Mouse (Mus musculus) layer of hippocampus, adult 2 months (tissue): ENCODE results near the gene Casd1. TPM values are rescaled to one million over a fixed set of nuclear protein-coding genes. Genes with fewer than 3 reads are reported as not detected.

Source experiments
- DNase-seq, 2 experiments: peaks; one replicate each; pipeline ENCODE4 v3.0.0; 2022; ENCODE audit warnings: low spot score in 2 of 2
- H3K27ac ChIP-seq: fragments of 200-600 bp; 2 replicates; pipeline ENCODE4 v1.8.1; 2022
- H3K4me3 ChIP-seq: fragments of 200-600 bp; 2 replicates; pipeline ENCODE4 v1.8.1; 2022; ENCODE audit warnings: mild to moderate bottlenecking
- CTCF ChIP-seq: fragments of 200-600 bp; conservative IDR thresholded peaks from 2 replicates; pipeline ENCODE4 v1.8.1; 2022; ENCODE audit warnings: antibody characterized with exemption, mild to moderate bottlenecking, moderate library complexity
- long read RNA-seq, 2 experiments: library from polyadenylated mRNA; stranded (forward); transcript quantifications; one replicate each; pipeline ENCODE4 v2.0.0; 2021; ENCODE audit warnings: borderline mapping rate in 2 of 2
- total RNA-seq, 2 experiments: library from RNA; stranded (reverse); gene quantifications; 2 replicates each; pipeline ENCODE4 v1.2.3; 2021

Gene Casd1
- total RNA-seq = 10 to 100 TPM; 48.8 to 49.5 TPM
- long read RNA-seq, experiment 1, transcript Casd1-201 (18 exons, 3,961 nt) = major isoform, 37 of 44 reads
- long read RNA-seq, experiment 1, partial matches to known transcripts = 5 of 44 reads
- long read RNA-seq, experiment 1, other reads (novel, unspliced or antisense) = 2 of 44 reads
- long read RNA-seq, experiment 2, transcript Casd1-201 (18 exons, 3,961 nt) = major isoform, 44 of 53 reads
- long read RNA-seq, experiment 2, partial matches to known transcripts = 2 of 53 reads
- long read RNA-seq, experiment 2, other reads (novel, unspliced or antisense) = 7 of 53 reads

DNA sequence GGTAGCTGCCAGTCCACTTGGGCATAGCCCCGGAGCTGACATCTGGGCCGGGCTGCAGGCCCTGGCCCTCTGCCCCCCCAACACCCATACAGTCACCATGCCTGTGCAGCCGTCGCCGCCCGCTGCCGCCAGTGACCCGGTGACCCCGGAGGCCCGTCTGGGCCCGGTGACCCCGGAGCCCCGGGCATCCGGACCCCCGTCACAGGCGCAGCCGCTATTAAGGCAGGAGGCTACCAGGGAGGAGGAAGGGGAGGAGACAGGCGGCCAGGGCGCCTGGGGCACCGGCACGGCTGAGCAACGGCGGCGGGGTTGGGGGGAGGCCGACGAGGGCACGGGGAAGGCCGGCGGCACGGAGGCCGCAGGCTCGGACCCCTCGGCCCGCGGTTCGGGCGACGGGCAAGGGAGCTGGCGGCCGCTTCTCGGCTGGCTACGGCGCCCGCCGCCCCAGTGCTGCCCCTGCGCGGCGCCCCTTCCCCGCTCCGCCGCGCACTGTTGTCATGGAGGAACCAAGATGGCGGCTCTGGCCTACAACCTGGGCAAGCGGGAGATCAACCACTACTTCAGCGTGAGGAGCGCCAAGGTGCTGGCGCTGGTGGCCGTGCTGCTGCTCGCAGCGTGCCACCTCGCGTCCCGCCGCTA lies at the start of gene Casd1:
TSS of gene Casd1 (plus strand) at position 182 of the 639 bp plus-strand sequence.
- Histone ChIP-seq H3K4me3 (peak within 1 kb of the TSS; percentile 81), H3K27ac (peak within 1 kb of the TSS; percentile 99)
- TF ChIP-seq CTCF = peak; percentile 30
- DNase-seq = peak; percentile 29 to 54

DNA sequence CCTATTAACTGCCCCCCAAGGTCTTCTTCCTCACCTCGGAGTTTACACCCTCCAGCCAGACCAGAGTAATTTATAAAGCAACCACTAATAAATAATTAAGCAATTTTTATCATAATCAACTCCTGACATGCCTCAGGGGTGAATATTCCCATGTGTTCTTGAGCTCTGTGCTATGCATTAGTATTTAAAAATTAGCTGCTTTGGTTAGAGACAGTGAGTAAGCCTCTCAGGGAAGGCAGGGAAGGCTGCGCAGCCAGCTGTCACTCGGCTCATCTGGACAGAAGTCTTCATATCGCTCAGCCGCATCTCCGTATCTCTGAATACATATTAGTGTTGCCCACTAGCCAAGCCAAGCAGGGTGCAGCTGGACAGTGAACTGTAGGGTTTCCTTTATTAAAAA lies 45.3 kb upstream of the Casd1 start:
- TF ChIP-seq CTCF = no peak
- no peak overlapping the region for H3K27ac ChIP-seq
- no peak overlapping the region for H3K4me3 ChIP-seq
- DNase-seq = no peak

DNA sequence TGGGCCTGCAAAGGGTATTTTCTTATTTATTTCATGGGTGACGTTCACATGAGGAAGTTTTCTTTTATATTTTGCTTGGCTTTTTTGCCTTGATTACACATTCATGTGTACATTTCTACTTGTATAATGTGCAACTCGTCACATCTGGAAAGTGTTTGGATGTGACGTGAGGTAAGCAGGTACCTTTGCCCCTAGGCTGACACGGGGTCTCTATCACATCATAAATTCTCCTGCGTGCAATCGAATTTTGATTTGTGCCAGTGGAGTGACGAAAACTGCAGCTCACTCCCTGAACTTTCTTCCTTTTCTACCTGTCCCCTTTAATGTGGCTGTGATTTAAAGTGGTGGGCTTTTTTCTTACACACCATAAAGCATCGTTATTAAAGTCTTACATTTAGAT lies 43.6 kb upstream of the Casd1 start:
- Histone ChIP-seq H3K4me3 (no peak overlapping the region), H3K27ac (no peak overlapping the region)
- no peak for DNase-seq
- TF ChIP-seq CTCF = no peak

DNA sequence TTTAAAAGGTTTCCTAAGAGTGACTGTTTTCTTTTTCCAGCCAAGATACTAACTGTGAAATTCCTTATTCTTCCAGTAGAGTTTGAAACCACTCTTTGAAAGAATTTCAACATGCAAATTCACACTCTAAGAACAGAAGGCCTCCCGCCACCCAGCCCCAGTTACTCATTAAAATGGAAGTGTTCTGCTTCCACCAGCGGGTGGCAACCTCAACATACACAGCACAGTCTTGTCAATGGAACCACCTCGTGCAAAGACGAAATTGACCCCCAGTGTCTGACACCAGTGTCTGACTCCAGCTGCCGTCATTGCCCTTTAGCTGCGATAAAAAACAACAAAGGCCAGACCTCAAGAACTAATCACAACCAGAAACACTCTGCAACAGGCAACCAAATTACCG lies 43.0 kb upstream of the Casd1 start:
- no peak overlapping the region for H3K4me3 ChIP-seq
- DNase-seq = peak; percentile 28 to 43
- TF ChIP-seq CTCF = peak; percentile 78
- H3K27ac ChIP-seq = no peak overlapping the region

DNA sequence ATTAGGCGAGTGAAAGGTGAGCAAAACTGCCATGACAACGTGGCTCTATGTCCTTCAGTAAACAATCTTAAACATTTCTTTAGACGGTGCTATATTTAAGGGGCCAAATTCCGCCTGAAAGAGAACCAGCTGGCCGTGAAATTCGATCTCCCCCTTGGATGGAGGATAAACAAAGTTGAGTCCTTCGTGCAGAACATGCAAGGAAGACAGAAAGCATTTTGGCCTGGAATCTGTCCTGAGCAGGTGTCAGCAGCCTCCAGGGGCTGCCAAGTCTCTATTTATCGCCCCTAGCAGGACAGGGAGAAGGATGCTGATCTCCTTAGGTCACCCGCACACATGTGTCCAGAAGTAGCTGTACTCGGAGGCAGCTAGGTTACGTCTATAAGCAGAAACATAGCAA lies 39.5 kb upstream of the Casd1 start:
- Histone ChIP-seq H3K27ac (no peak overlapping the region), H3K4me3 (no peak overlapping the region)
- DNase-seq = no peak
- no peak for TF ChIP-seq CTCF

DNA sequence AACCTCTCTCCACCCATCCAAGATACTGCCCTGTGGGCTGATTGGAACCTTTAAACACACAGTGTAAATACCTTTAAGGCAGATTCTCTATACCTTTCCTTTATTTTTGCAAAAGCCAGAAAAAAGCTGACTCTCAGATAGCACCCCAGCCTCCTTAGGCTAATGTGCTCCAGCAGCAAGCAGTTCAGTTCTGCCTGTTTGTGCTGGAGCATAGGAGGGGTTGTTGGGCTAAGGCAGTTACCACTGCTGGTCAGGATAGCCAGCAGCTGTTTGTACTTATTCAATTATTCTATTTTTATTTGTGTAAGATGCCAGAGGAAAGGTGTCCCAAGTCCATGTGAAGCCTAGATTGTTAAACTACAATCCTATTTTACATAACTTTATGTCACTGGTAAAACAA lies 39.0 kb upstream of the Casd1 start:
- TF ChIP-seq CTCF = no peak
- H3K27ac ChIP-seq = no peak overlapping the region
- no peak overlapping the region for H3K4me3 ChIP-seq
- DNase-seq = no peak

DNA sequence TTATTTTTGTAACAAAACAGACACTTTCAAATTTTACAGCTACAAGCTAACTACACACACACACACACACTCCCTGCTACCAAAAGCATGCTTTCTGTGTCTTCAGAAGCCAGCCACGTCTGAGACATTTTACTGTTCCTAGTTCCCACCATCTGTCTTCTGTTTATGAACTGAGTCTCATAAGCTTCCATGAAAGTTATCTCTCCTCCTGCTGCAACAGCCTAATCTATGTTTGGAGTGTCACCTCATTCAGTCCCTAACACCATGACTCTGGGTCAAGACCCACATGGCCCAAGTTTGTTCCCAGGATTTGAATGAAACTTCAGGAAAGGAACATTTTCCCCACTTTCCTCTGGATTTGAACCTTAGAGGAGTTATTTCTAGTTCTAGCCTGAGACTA lies 38.2 kb upstream of the Casd1 start:
- TF ChIP-seq CTCF = no peak
- H3K27ac ChIP-seq = no peak overlapping the region
- no peak for DNase-seq
- no peak overlapping the region for H3K4me3 ChIP-seq

DNA sequence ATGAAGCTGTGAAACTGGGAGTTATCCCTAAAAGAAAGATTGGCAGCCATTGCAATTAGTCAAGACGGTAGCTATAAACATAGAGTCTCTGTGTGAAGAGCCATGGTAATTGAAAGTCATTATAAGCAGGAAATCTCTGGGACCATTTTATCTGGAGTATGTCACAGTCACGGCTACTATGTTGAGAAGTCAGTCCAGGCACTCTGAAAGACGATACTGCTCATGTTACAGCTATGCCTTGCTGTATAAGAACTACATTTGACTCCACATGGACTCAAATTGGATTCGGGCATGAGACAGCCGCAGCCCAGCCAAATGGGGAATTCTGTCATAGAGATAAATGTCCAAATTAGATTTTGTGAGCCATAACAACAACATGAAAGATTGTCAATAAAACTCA lies 37.2 kb upstream of the Casd1 start:
- Histone ChIP-seq H3K27ac (no peak overlapping the region), H3K4me3 (no peak overlapping the region)
- no peak for TF ChIP-seq CTCF
- DNase-seq = no peak

DNA sequence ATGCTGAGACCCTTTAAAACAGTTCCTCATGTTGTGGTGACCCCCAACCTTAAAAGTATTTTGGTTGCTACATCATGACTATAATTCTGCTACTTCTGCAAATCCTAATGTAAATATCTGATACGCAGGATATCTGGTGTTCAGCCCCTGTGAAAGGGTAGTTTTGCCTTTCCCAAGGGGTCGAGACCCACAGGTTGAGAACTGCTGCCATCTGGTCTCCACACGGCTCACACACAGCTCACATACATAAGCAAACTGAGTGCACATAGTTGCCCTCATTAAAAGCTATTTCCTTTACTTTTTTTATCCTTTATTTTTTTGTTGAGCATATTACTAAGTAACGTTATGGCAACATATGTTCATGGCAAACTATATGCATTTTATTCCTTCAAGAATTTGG lies 30.2 kb upstream of the Casd1 start:
- TF ChIP-seq CTCF = no peak
- Histone ChIP-seq H3K27ac (no peak overlapping the region), H3K4me3 (no peak overlapping the region)
- no peak for DNase-seq

DNA sequence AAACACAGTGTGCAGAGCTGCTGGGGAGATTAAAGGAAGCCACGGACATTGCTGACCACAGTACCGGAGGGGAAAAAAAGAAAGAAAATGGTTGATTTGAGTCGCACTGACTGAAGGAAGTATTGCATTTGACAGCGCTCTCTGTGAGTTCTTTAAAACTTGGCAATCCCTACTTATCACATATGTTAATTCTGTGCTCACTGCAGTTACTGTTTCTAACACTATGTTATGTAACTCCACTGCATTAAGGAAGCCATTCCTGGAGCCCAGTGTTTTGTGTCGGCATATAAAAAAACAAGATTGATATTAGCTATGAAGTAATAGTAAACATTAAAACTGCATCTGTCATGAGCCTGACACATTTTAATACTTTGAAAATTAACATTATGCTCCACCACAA lies 22.9 kb upstream of the Casd1 start:
- H3K27ac ChIP-seq = peak overlapping the region; percentile 65
- no peak overlapping the region for H3K4me3 ChIP-seq
- DNase-seq = no peak
- TF ChIP-seq CTCF = no peak

DNA sequence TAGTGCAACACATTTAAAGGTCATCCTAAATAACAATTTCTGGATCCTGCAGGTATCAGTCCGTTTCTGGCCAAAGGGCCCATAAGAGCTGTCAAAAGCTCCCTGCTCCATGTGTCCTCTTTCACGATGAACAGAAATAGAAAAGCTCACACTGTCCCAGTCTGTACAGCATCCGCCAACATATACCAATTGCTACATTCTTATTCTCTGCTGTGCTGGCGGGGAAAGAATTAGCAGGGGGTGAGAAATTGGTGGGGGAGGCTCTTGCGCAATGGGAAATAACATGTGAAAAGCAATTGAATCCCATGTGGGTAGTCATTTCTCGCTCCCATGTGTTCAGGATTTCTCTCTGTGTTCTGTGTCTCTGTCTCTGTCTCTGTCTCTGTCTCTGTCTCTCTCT lies 22.3 kb upstream of the Casd1 start:
- TF ChIP-seq CTCF = no peak
- Histone ChIP-seq H3K4me3 (no peak overlapping the region), H3K27ac (peak overlapping the region; percentile 65)
- peak in 1 of 2 experiments; percentile 29 for DNase-seq

DNA sequence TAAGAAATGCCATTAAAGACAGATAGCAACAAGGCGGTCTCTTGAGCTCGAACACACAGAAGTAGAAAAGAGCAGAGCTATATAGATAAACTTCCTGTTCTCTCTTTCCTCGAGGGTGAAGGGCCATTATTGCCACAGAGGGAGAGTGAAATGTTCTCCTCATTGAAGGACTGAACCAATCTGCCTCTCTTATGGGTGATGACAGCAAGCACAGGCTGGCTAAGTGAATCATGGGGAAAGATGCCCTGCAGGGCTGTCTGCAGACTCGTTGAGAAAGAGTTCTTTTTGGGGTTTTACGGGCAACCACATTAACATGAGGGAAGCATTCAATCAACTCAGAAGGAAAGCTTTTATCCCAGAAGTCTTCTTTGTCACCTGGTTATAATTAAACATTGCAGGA lies 21.0 kb upstream of the Casd1 start:
- no peak for DNase-seq
- Histone ChIP-seq H3K27ac (no peak overlapping the region), H3K4me3 (no peak overlapping the region)
- TF ChIP-seq CTCF = no peak

DNA sequence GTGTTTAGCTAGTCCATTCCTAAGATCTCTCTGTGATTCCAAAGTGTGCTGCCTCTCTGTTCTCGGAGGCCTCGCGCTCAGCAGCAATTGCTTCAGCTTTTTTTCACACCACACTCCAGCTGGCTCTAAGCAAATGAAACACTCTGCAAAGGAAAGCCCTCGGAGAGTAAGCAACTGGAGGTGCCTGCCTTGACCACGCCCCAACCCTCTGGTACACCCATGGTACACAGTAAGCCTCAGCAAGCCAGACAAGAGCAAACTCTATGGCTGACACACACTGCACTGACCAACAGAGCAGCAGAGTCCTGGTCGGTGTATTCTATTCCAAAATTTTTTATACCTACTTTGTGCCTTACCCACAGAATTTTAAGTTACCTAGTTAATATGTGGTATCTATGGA lies 17.2 kb upstream of the Casd1 start:
- DNase-seq = no peak
- Histone ChIP-seq H3K27ac (no peak overlapping the region), H3K4me3 (no peak overlapping the region)
- TF ChIP-seq CTCF = no peak

DNA sequence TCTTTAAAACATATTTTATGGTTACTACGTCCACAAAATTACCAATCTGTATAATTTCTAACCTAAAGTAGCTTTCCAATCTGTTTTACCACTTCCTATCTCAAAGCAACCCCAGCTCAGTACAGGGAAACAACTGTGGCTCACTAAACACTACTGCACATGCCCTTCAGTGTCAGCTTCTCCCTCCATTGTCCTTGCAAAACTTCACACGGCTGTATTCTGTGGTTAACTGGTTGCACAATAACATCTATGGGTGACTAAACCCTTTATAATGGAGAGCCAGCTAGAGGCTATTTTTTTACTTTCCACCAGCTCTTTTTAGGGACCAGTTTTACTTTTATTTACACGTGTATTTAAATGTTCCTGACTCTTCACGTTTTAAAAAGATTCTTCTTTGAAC lies 12.7 kb upstream of the Casd1 start:
- no peak for TF ChIP-seq CTCF
- no peak overlapping the region for H3K4me3 ChIP-seq
- no peak overlapping the region for H3K27ac ChIP-seq
- DNase-seq = no peak
